Mouse (Mus musculus): ENCODE results near the gene Kat8.

Gene Kat8

DNA sequence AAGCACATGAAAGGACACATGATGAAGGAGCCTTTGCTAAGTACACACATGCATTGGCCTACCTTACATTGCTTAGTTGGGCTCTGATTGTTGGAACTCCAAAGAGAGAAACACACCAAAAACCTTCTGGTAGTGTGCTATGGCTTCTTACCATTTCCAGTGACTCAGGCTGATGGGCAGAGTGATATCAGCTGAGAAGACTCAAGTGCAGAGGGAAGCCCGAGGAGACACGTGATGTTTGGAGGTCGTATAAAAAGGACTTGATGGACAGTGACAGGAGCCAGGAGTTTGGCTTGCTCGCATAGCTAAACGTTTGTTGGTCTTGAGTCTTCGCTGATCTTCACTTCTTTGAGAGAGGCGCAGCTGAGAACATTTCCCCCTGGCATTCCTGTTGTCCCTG is 14.8 kb upstream of the Kat8 start:
- no peak for DNase-seq (ENCODE audit: low spot score)

DNA sequence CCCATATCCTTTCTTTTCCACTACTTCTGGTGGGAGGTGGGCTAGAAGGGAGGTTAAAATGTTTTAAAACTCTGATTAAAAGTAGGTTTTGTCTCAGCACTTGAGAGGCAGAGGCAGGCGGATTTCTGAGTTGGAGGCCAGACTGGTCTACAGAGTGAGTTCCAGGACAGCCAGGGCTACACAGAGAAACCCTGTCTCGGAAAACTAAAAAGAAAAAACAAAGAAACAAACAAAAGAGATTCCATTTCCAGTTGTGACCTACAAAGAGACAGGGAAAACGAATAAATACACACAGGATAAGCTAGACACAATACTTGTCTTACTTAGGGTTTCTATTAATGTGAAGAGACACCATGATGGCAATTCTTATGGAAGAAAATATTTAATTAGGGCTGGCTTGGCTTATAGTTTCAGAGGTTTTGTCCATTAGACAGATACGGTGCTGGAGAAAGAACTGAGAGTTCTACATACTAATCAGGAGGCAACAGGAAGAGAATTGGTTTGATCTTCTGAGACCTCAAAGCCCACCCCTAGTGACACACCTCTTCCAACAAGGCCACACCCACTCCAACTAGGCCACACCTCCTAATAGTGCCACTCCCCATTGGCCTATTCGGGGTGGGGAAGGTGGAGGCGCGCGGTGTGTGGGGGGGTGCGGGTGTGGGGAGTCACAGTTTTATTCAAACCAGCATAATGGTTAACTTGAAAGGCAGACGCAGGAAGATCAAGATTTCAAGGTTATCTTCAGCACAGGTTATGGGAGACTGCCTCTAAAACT is 13.9 kb upstream of the Kat8 start:
- DNase-seq (ENCODE audit: low spot score): no peak

DNA sequence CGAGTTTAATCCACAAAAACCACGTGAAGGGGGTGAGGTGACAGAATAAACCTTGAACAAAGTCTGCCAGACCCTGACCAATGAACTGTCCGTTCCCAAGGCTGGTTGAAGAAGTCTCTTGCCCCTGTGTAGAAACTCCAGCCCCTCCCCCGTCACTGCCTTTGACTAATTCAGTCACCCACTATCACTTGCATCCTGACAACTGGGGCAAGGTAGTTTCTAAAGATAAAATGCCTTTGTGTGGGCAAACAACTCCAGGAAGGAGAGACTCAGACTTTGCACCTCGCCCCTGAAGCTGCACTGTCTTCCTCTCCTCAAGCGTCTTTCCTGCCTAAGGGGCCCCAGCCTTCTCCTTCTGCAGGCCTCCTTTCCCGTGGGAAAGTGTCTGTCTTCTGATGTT is 12.3 kb upstream of the Kat8 start:
- no peak for DNase-seq (ENCODE audit: low spot score)

DNA sequence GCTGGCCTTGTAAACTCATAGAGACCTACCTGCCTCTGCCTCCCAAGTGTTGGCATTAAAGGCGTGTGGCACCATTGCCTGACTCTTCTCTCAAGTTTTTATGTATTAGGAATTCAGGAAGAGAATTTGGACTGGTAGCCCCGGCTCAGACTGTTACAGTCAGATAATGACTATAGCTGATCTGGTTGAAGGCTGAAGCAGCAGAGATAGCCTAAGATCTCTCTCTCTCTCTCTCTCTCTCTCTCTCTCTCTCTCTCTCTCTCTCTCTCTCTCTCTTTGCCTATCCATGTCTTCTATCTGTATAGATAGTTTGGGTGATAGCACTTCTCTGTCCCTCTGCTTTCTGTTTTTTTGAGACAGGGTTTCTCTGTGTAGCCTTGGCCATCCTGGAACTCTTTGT is 10.5 kb upstream of the Kat8 start:
- DNase-seq (ENCODE audit: low spot score): no peak

DNA sequence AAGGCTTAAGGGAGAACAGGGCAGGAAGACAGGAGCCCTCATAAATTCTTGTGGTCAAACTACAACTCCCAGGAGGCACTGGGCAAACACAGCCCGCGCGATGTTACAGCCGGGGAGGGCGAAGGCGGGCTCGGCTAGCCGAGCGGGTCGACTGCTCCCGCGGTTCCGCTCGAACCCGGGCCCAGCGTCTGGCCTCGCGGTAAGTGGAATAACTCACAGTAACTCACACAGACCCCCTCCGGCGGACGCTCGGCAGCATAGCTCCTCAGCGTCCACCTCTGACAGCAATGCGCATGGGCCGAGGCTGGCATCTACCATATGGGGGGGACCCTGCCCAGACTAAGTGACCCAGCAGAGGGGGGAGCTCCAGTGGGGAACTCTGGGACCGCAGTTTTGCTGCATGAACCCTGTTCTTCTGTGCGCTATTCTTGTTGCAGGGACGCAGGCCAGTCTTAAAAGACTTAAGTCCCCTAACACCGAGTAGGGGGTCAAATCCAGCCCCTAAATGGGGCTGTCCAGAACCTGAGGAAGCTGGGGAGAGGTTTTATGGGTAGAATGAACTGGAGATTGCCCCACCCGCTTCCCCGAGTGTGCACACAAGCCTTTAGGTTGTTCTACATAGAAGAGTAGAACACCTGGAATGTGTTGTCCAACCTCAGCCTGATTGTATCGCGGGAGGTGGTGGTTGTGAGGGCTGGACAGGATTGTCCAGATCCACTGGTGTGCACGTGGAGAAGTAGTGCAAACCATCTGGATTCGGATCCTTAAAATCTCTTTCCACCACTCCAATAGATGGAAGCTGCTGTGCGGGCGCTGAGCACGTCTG is 8.1 kb upstream of the Kat8 start, which contains the start of gene Bckdk:
TSS of gene Bckdk (plus strand) at position 112 of the 826 bp plus-strand sequence.
- DNase-seq (ENCODE audit: low spot score): peak; percentile 88

DNA sequence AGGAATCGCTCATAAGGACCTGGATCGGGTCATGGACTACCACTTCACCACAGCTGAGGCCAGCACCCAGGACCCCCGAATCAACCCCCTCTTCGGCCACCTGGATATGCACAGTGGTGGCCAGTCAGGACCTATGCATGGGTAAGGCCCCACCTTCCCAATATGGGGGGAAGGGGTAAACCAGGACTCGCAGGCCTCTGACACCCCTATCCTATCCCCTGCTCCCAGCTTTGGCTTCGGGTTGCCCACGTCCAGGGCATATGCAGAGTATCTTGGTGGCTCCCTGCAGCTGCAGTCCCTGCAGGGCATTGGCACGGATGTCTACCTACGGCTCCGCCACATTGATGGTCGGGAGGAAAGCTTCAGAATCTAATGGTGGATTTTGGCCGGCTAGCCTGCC is 4.4 kb upstream of the Kat8 start:
- no peak for DNase-seq (ENCODE audit: low spot score)

DNA sequence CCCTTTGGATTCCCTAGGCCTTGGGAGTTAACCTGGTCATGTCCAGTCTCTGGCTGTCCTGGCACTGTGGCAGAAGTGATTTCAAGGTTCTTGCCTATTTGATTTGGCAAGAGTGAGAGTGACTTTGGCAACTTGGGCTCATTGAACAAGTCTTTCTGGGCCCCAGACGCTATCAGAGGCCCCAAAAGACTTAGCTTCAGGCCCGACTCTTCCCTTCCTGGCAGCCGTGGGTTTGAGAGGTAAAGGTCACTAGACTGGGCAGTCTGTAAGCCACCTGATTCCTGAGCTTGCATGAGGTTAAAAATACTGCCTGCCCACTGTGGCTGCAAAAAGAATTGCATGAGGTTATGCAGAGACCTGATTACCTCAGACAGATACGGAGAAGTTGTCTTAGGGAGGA is 3.7 kb upstream of the Kat8 start:
- no peak for DNase-seq (ENCODE audit: low spot score)

DNA sequence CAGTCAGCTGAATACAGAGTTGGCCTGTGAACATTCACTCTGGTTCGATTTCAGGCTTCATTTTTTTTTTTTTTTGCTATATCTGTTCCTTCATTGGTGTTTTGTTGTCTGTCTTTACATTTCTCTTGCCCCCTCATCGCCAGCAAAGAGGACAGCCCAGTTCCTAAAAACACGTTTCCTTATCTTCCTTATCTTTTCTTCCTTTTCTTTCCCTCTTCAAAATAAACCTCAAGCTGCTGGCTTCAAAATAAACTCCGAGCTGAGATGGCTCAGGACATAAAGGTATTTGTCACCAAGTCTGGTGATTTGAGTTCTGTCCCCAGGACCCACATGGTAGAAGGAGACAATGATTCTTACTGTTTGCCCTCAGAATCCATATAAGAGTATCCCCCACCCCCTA is 622 bp downstream of the Kat8 start:
- no peak for DNase-seq (ENCODE audit: low spot score)

DNA sequence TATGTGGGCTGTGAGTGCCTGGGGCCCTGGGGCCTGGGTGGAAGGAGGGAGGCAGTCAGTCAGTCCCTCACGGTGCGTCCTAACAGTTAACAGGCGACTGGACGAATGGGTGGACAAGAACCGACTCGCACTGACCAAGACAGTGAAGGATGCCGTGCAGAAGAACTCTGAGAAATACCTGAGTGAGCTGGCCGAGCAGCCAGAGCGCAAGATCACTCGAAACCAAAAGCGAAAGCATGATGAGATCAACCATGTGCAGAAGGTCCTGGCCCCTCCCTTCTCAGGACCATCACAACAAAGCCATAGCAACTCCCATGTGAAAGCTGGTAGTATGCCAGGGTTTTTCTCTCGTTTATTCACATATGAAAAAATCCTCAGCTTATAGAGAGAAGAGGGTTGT is 3.0 kb downstream of the Kat8 start:
- no peak for DNase-seq (ENCODE audit: low spot score)

DNA sequence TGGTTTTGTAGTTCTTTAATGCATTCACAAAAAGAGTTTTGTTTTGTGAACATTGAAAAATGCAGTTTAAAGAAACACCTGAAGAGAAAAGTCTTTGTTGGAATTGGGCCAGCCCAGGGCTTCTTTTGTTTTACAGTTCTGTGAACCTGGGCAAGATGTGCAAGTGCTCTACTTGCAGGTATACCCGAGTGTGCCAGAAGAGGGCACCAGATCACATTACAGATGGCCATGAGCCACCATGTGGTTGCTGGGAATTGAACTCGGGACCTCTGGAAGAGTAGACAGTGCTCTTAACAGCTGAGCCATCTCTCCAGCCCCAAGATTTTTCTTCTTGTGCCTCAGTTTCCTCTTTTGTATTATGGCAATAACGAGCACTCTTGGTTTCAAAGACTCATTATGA is 5.9 kb downstream of the Kat8 start:
- peak; percentile 61 for DNase-seq (ENCODE audit: low spot score)

DNA sequence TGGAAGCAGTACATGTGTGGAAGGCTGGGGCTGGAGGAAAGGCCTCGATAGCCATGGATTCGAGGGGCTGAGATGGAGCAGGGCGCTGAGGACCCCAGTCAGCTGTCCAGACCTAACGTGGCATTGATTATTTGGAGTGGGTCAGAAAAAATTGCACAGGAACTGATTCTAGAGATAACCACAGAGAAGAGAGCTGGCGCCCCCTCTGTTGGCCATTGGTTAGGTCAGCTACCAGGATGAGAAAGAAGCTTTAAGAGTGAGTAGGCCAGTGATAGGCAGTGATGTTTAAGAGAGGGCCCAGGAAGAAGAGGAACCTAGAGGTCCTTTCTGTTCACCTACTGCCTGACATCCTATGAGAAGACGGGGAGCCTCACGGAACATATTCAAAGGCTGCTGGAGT is 7.0 kb downstream of the Kat8 start:
- DNase-seq (ENCODE audit: low spot score): peak; percentile 47

DNA sequence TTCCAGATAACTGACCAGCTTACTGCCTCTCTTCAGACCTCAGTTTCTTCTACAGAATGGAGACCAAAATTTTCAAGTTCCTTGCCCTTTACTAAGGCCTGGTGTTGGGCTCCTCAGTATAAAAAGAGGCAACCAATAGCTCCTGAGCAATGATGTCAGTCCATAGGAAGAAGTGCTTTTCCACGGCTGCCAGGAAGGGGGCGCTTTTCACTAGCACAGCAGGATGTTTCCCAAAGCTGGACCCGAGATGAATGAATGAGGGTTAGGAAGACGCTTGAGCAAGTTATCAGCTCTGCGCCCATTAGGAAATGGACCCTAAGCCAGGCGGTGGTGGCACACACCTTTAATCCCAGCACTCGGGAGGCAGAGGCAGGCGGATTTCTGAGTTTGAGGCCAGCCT is 9.2 kb downstream of the Kat8 start:
- DNase-seq (ENCODE audit: low spot score): peak; percentile 50

DNA sequence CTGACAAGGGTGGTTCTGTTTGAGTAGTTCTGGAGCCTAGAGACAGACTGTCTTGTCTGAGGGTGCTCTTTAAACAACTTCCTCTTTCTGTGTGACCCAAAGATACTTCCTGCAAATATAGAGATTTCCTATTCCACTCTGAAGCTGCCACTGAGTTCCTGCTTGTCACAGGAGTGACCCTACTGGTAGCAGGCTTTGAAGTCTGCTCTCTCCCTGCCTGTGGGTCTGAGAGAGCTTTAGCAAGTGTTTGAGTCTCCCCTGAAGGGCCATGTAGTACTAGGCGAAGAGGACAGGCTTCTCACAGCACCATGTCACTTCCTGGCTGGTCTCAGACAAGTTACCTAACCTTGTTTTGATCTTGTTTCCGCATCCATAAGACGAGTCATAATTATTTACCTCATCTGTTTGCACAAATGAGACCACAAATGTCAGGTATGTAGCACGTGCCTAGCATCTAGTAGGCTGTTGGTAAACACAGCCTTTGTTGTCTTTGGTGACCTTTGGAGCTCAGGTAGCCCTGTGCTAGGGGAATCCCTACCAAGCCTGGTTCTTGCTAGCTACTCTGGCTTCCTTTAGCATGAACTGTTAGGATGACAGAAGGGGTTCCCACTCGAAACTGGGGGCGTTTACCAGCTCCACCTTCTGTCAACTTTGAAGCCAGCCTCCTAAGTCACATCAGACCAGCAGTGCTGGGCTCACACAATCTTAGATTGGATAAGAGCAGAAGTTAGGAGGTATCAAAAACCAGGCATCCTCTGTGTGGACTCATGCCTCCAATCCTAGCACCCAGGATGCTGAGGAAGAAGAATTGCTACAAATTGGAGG is 10.3 kb downstream of the Kat8 start:
- no peak for DNase-seq (ENCODE audit: low spot score)

DNA sequence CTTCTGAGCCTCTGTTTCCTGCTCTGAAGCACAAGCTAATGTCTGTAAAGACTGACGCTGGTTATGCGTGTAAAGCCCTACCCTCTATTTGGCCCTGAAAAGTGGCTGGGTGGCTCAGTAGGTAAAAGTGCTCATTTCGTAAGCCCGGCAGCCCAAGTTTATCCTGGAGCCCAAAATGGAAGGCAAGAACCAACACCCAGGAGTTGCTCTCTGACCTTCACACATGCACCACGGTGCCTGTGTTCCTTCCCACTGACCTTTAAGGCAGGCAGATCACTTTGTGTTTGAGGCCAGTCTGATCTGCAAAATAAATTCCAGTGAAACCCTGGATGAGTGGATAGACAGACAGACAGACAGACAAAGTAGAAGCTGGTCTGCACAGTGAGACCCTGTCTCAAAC is 11.4 kb downstream of the Kat8 start:
- DNase-seq (ENCODE audit: low spot score): no peak

DNA sequence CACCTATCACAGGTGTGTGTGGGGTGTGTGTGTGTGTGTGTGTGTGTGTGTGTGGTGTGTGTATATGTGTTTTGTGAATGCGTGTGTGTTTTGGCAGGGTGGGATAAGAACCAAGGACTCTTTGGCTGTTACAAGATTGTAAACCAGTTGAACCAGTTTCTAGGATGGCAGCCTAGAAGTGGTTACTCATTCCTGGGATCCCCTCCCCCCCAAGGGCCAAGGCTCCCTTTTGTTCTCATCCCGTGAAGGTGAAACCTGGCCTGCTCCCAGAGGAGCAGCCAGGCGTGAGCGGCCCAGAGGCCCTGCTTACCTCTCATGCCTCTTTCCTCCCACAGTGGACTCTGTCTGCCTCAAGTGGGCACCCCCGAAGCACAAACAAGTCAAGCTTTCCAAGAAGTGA is 12.9 kb downstream of the Kat8 start:
- no peak for DNase-seq (ENCODE audit: low spot score)

DNA sequence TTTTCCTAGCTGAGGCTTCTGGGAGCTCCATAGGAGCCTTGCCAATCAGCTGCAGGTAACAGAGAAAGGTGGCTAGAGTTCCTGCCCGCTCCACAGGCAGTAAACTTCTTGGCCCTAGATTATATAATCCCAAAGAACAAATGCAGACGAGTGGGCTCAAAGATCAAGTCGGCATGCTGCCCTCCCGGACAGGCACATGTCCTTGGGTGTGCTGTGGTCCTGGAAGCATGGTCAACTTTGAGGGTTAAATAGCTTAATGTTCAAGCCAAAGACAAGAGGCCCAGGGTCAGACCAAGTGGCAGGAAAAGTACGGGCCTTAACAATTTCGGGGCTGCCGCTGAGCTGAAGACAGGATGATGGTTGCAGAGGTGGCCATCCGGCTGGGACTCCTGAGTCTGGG is 13.8 kb downstream of the Kat8 start:
- DNase-seq (ENCODE audit: low spot score): no peak

DNA sequence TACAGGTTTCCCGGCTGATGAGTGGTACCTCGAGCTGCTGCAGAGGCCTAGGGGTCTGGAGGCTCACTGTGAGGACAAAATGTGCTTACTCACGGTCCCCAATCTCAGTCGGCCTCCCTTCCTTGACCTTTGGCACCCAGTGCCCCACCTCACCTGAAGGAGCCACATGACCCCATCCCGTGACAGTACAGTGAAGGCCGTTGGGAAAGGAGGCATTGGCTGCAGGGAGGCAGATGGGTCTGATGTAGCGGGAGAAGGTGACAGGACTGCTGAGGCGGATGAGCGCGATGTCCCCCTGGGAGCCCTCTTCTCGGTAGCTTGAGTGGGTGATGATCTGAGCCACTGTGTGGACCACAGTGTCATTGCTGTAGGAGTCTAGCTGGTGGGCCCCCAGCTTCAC is 14.5 kb downstream of the Kat8 start:
- no peak for DNase-seq (ENCODE audit: low spot score)

DNA sequence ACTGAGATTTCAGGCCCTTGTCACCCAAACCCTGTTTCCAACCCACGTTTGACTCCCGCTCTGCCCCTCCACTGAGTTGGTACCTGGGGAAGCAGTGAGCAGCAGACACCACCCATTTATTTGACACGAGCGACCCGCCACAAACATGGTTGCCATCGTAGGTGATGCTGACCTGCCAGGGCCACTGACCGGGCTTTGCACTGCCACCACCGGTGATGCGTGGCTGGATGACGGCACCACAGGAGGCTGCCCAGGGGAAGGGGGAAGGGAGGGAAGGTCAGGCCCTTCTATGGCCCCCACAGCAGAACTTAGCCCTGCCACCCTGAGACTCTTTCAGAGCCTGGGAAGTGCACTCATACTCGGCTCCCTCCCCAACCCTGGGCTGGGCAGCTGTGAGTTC is 15.4 kb downstream of the Kat8 start:
- DNase-seq (ENCODE audit: low spot score): no peak

DNA sequence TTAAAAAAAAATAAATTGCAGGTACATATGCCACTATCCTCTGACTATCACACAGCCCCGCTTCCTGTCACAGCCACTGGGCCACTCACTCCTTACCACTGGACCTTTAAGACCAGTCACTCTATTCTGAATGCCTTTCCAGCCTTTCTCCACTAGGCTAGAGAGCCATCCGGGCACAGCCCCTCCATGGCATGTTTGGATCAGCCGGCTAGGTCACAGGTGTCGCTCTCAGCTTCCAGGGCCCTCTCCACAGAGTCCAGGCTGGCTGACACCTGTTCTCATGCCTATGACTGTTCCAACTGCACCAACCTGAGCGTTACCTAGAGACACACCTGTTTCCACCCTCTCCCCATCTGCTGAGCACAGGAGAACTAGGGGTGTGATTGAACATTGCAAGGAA is 16.3 kb downstream of the Kat8 start:
- no peak for DNase-seq (ENCODE audit: low spot score)

DNA sequence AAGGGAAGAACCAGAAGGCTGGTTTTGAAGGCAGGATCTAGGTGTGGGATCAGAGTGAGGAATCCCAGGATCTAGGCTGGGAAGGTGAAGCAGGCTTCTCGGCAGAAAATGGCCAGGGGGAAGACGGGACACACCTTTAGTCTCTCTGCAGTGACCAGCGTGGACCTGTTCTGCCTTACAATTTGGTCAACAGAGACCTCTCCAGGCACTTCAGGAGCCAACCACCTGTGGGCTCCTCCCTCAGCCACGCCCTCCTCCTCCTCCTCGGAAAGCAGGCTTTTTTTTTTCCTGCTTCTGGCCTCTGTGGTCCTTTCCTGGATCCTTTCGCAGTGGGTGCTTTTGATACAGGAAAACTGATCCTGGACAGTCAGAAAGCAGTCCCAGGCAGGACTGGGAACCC is 17.6 kb downstream of the Kat8 start, which contains the start of gene Prss8:
TSS of gene Prss8 (minus strand) at position 182 of the 400 bp plus-strand sequence.
- DNase-seq (ENCODE audit: low spot score): no peak

DNA sequence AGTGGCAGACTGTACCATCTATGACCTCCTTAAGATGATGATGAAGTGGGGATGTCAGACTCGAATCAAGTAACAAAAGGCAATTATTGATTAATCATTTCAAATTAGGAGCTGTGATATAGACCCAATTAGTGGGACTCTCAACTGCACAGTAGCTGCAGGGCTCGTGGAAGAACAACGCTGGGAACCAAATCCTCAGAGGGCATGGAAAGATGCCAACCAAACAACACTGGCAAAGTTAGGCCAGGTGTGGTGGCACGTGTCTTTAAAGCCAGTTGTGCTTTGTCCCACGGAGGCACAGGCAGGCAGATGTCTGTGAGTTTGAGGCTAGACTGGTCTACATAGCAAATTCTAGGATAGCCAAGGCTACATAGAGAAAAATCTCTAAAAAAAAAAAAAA is 18.3 kb downstream of the Kat8 start:
- no peak for DNase-seq (ENCODE audit: low spot score)

DNA sequence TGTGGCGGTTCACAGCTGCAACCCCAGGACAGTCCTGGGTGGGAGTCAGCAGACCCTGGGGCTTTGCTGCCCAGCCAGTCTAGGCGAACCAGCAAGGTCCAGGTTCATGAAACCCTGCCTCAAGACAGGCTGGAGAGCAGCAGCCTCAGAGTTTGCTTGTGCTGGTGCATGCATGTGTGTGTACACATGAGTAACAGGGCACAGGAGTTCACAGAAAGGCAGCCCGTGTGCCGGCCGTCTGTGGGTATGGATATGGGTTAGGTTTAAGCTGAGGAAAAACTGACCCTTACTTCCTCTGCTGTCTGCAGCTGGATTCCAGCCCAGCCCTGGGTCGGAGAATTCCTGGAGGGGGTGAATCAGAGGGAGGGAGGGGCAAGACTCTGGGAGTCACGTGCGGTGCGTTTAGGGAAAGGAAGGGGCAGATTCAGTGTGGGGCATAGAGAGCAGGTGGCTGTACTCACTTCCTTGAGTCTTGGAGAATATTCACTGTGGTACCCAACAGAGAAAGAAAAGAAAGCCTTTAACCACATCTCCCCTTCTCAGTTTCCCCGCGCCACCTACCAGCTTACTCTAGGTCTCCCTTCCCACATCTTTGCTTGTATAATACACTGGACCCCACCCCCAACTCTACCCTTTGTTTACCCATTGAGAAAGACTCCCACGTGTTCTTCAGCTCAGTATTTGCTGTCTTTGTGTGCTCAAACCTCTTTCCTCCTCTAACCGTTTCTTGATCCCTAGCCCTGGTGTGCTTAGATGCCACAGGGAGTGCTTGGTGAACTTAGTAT is 19.2 kb downstream of the Kat8 start:
- DNase-seq (ENCODE audit: low spot score): peak; percentile 30
